Mouse (Mus musculus) bone marrow macrophage, adult 2 months (primary cell): Measurements from ENCODE around the gene E330017A01Rik.

Source experiments
- CTCF ChIP-seq: IDR thresholded peaks from 2 replicates; pipeline ENCODE4 v1.5.1; 2012; ENCODE audit warnings: low read depth, mild to moderate bottlenecking, low read length, moderate library complexity
- POLR2A ChIP-seq: IDR thresholded peaks from 2 replicates; pipeline ENCODE4 v1.6.1; 2012; ENCODE audit warnings: mild to moderate bottlenecking, low read depth, low read length, borderline replicate concordance

DNA sequence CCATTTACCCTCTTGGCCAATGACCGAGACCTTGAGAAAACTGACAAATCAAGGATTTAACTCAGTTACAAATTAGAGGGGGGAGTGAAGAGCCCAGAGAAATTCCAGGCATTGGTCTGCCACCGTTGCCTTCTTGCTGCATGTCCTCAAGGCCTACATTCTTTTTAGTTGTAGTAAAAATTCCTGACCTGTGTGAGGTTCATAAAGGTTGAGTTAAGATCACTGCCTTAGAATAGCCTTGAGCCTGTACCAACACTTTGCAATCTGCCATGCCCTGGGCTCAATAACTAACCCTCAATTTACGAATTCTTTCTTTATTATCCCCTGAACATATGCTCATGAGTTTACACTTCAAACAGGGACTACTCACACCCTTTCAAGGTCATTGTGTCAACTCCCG, 15.4 kb downstream of the E330017A01Rik start:
- TF ChIP-seq CTCF (no peak), POLR2A (no peak)
